18 mouse cellular contexts compared by ENCODE assay signal in genomic region chr13:97356923-97357807, GRCm38 (mm10).
DNase-seq lines count a peak whose midpoint lies in the region; ATAC-seq and TF ChIP-seq lines count a peak whose summit lies in the region.
"Had no signal": no experiment of that assay in that cellular context is flagged by ENCODE, and none has a peak within 500 bp of the region (broad histone marks: within the 10 kb centered on the region; RNA-seq: fewer than 3 reads in every experiment).

No protein-coding gene starts in this region.

- peak; percentile 60 for ATAC-seq in forebrain, postnatal 0 days
- no peak for ATAC-seq in forebrain, embryonic 11.5 days (replicated peaks; ENCODE audit: low FRiP score)
- 0 out of 2 replicates have a peak, but pooled peaks have one; percentile 56 for ATAC-seq in neural tube, embryonic 13.5 days (ENCODE audit: low read depth)
- ATAC-seq in intestine, postnatal 0 days = 0 out of 2 replicates have a peak, but pooled peaks have one; percentile 31
- ATAC-seq: forebrain, embryonic 13.5 days had no signal

- no peak for TF ChIP-seq POLR2A in thymus, adult 2 months (IDR thresholded peaks at IDR 0.05; ENCODE audit: control insufficient read depth, extremely low read depth, insufficient read depth, low read length, poor library complexity)

- no peak overlapping the region for H3K27ac ChIP-seq in forebrain, postnatal 0 days (ENCODE audit: low read depth, low read length)
- H3K27ac ChIP-seq in forebrain, embryonic 11.5 days (ENCODE audit: low read depth, low read length) = no peak overlapping the region
- no peak overlapping the region for H3K27ac ChIP-seq in neural tube, embryonic 13.5 days (replicated peaks)
- no peak overlapping the region for H3K27ac ChIP-seq in intestine, postnatal 0 days (ENCODE audit: low read depth, low read length)
- no peak overlapping the region for H3K27ac ChIP-seq in thymus, adult 2 months (ENCODE audit: control insufficient read depth, insufficient read depth, low read length)
- H3K27ac ChIP-seq: embryonic facial prominence, embryonic 13.5 days; forebrain, embryonic 13.5 days; hindbrain, embryonic 14.5 days; limb, embryonic 15.5 days had no signal

- no peaks in the 10 kb centered on the region for H3K36me3 ChIP-seq in forebrain, postnatal 0 days (ENCODE audit: insufficient read depth)
- H3K36me3 ChIP-seq in forebrain, embryonic 11.5 days (ENCODE audit: control insufficient read depth, insufficient read depth, low read length) = no peaks in the 10 kb centered on the region
- H3K36me3 ChIP-seq in neural tube, embryonic 13.5 days = no peaks in the 10 kb centered on the region
- no peaks in the 10 kb centered on the region for H3K36me3 ChIP-seq in intestine, postnatal 0 days (ENCODE audit: control insufficient read depth, insufficient read depth)
- no peaks in the 10 kb centered on the region for H3K36me3 ChIP-seq in thymus, adult 2 months (ENCODE audit: control insufficient read depth, insufficient read depth, low read length)
- H3K36me3 ChIP-seq: embryonic facial prominence, embryonic 13.5 days; limb, embryonic 15.5 days had no signal

- H3K4me3 ChIP-seq in forebrain, postnatal 0 days (ENCODE audit: low read depth, low read length) = no peak overlapping the region
- no peak overlapping the region for H3K4me3 ChIP-seq in forebrain, embryonic 11.5 days (ENCODE audit: low read depth, low read length)
- H3K4me3 ChIP-seq in neural tube, embryonic 13.5 days = no peak overlapping the region
- no peak overlapping the region for H3K4me3 ChIP-seq in intestine, postnatal 0 days (ENCODE audit: low read depth, low read length)
- H3K4me3 ChIP-seq in thymus, adult 2 months (ENCODE audit: control insufficient read depth, insufficient read depth, low read length) = no peak overlapping the region
- H3K4me3 ChIP-seq: embryonic facial prominence, embryonic 13.5 days; forebrain, embryonic 13.5 days; limb, embryonic 15.5 days had no signal

- no peak overlapping the region for H3K4me2 ChIP-seq in forebrain, postnatal 0 days (ENCODE audit: low read depth)
- no peak overlapping the region for H3K4me2 ChIP-seq in forebrain, embryonic 11.5 days (ENCODE audit: low read depth, low read length, severe bottlenecking)
- H3K4me2 ChIP-seq in neural tube, embryonic 13.5 days = no peak overlapping the region
- H3K4me2 ChIP-seq in intestine, postnatal 0 days (replicated peaks; ENCODE audit: low read depth) = no peak overlapping the region
- H3K4me2 ChIP-seq: embryonic facial prominence, embryonic 13.5 days; forebrain, embryonic 13.5 days; hindbrain, embryonic 14.5 days; limb, embryonic 15.5 days had no signal

- H3K9ac ChIP-seq in forebrain, postnatal 0 days = no peak overlapping the region
- no peak overlapping the region for H3K9ac ChIP-seq in forebrain, embryonic 11.5 days (ENCODE audit: low read length)
- H3K9ac ChIP-seq in neural tube, embryonic 13.5 days = no peak overlapping the region
- no peak overlapping the region for H3K9ac ChIP-seq in intestine, postnatal 0 days (ENCODE audit: low read depth, low read length)
- H3K9ac ChIP-seq: embryonic facial prominence, embryonic 13.5 days; forebrain, embryonic 13.5 days; hindbrain, embryonic 14.5 days; limb, embryonic 15.5 days had no signal

- H3K27me3 ChIP-seq in forebrain, postnatal 0 days (ENCODE audit: insufficient read depth, low read length) = no peaks in the 10 kb centered on the region
- no peaks in the 10 kb centered on the region for H3K27me3 ChIP-seq in forebrain, embryonic 11.5 days (ENCODE audit: control insufficient read depth, insufficient read depth, low read length)
- H3K27me3 ChIP-seq in neural tube, embryonic 13.5 days = no peaks in the 10 kb centered on the region
- H3K27me3 ChIP-seq in intestine, postnatal 0 days (replicated peaks; ENCODE audit: control insufficient read depth, insufficient read depth, low read length) = no peaks in the 10 kb centered on the region
- no peaks in the 10 kb centered on the region for H3K27me3 ChIP-seq in thymus, adult 2 months (ENCODE audit: control insufficient read depth, insufficient read depth, low read length)
- H3K27me3 ChIP-seq: forebrain, embryonic 13.5 days; limb, embryonic 15.5 days had no signal

- no peaks in the 10 kb centered on the region for H3K4me1 ChIP-seq in forebrain, postnatal 0 days (ENCODE audit: insufficient read depth)
- H3K4me1 ChIP-seq in forebrain, embryonic 11.5 days (replicated peaks; ENCODE audit: control insufficient read depth, insufficient read depth, low read length) = no peaks in the 10 kb centered on the region
- peaks cover 19% of the 10 kb centered on the region for H3K4me1 ChIP-seq in neural tube, embryonic 13.5 days (replicated peaks)
- H3K4me1 ChIP-seq in intestine, postnatal 0 days (replicated peaks; ENCODE audit: control insufficient read depth, insufficient read depth, low read length) = no peaks in the 10 kb centered on the region
- H3K4me1 ChIP-seq in thymus, adult 2 months (replicated peaks; ENCODE audit: control insufficient read depth, insufficient read depth, low read length) = no peaks in the 10 kb centered on the region
- H3K4me1 ChIP-seq: embryonic facial prominence, embryonic 13.5 days; limb, embryonic 15.5 days had no signal

- TF ChIP-seq CTCF in forebrain, postnatal 0 days (IDR thresholded peaks at IDR 0.05; ENCODE audit: low read depth) = no peak
- TF ChIP-seq CTCF in intestine, postnatal 0 days (IDR thresholded peaks at IDR 0.05; ENCODE audit: low read depth) = no peak
- TF ChIP-seq CTCF in thymus, adult 2 months (IDR thresholded peaks at IDR 0.05; ENCODE audit: borderline replicate concordance, control insufficient read depth, extremely low read depth, insufficient read depth, low read length, poor library complexity) = no peak

- H3K9me3 ChIP-seq in forebrain, postnatal 0 days (ENCODE audit: low read length) = no peaks in the 10 kb centered on the region
- H3K9me3 ChIP-seq in forebrain, embryonic 11.5 days (ENCODE audit: control insufficient read depth, low read length) = no peaks in the 10 kb centered on the region
- H3K9me3 ChIP-seq in neural tube, embryonic 13.5 days = no peaks in the 10 kb centered on the region
- H3K9me3 ChIP-seq in intestine, postnatal 0 days (ENCODE audit: control insufficient read depth) = no peaks in the 10 kb centered on the region
- H3K9me3 ChIP-seq: embryonic facial prominence, embryonic 13.5 days; forebrain, embryonic 13.5 days; limb, embryonic 15.5 days had no signal

- WGBS in forebrain, postnatal 0 days = 72% methylated on average over 13 of the region's 13 CpGs
- 72% methylated on average over 13 of the region's 13 CpGs for WGBS in forebrain, embryonic 11.5 days
- 59% methylated on average over 13 of the region's 13 CpGs for WGBS in neural tube, embryonic 13.5 days
- 46% methylated on average over 13 of the region's 13 CpGs for WGBS in intestine, postnatal 0 days
- WGBS in thymus, adult 2 months = 93% methylated on average over 13 of the region's 13 CpGs

- DNase-seq in forebrain, postnatal 0 days = no peak
- DNase-seq in forebrain, embryonic 11.5 days (ENCODE audit: low spot score) = no peak
- DNase-seq in neural tube, embryonic 10.5 days (ENCODE audit: extremely low spot score, low spot score) = no peak
- DNase-seq in thymus, adult 2 months = no peak
- DNase-seq in left cerebral cortex, postnatal 10 days (ENCODE audit: extremely low spot score in 1 of 2, low spot score in 2 of 2) = no peak
- DNase-seq: adrenal gland, postnatal 25 days; cerebellum, adult 8-10 months; heart, postnatal 10 days; kidney, adult 18-20 months; kidney, postnatal 4 days; lung, postnatal 14 days; thymus, postnatal 4 days had no signal

- intact Hi-C loops in left cerebral cortex, postnatal 10 days (cut with DNase I) = no loop called here
